Mouse (Mus musculus) lung, postnatal 0 days (tissue): ENCODE measurements around the gene Hba-x.

Experiments used
- CTCF ChIP-seq: IDR thresholded peaks from 2 replicates; pipeline ENCODE4 v1.5.1; 2016; ENCODE audit warnings: antibody characterized with exemption, mild to moderate bottlenecking
- EP300 ChIP-seq: IDR thresholded peaks from 2 replicates; pipeline ENCODE4 v1.6.1; 2016; ENCODE audit warnings: antibody characterized with exemption, mild to moderate bottlenecking, control low read depth

DNA sequence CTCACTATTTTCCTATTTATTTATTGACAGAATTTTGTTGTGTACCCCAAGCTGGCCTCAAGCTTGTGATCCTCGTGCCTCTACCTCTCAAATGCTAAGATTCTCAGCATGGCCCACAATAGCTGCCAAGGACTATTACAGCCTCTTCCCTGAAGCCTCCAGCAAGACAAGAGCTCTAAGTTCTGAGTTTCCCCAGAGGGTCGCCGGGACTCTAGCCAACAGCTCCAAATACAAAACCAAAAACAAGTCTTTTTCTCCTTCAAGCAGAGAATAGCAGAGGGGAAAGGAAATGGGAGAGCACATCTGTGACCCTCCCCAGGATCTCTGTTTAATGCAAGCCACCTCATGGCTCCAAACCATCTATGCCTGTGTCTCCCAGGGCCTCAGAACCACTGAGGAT, 32.1 kb upstream of the Hba-x start:
- no peak for TF ChIP-seq CTCF
- TF ChIP-seq EP300: no peak
